Mouse (Mus musculus): ENCODE measurements around the gene Ccdc159. TPM values are rescaled to one million over a fixed set of nuclear protein-coding genes. Genes with fewer than 3 reads are reported as not detected.

The Ccdc159 gene
- polyA plus RNA-seq, 1 experiment from 2014 or later = 5.2 TPM

Other genes with a start within 250 kb of the Ccdc159 start
- gene Ldlr, start 204.0 kb upstream of the Ccdc159 start, polyA plus RNA-seq (2016; fragmentation: Nextera tagmentation; extraction: Ambion mirVana) = 37.3 and 38.5 TPM in 2 replicates
- gene Spc24, start 167.2 kb upstream of the Ccdc159 start, polyA plus RNA-seq (2016; fragmentation: Nextera tagmentation; extraction: Ambion mirVana) = 152 and 161 TPM in 2 replicates
- gene Kank2, start 128.7 kb upstream of the Ccdc159 start, polyA plus RNA-seq (2016; fragmentation: Nextera tagmentation; extraction: Ambion mirVana) = 19.9 and 22.3 TPM in 2 replicates
- 0.99 and 1.1 TPM in 2 replicates for gene Angptl8, start 92.0 kb upstream of the Ccdc159 start, polyA plus RNA-seq (2016; fragmentation: Nextera tagmentation; extraction: Ambion mirVana)
- gene Dock6, start 74.8 kb upstream of the Ccdc159 start, polyA plus RNA-seq (2016; fragmentation: Nextera tagmentation; extraction: Ambion mirVana) = 38.3 and 38.9 TPM in 2 replicates
- 7.3 and 8.8 TPM in 2 replicates for gene Rab3d, start 9.3 kb upstream of the Ccdc159 start, polyA plus RNA-seq (2016; fragmentation: Nextera tagmentation; extraction: Ambion mirVana)
- gene Tmem205, start 85 bp downstream of the Ccdc159 start, polyA plus RNA-seq (2016; fragmentation: Nextera tagmentation; extraction: Ambion mirVana) = 33.4 and 39.4 TPM in 2 replicates
- 9.3 and 11.9 TPM in 2 replicates for gene Plppr2, start 9.6 kb downstream of the Ccdc159 start, polyA plus RNA-seq (2016; fragmentation: Nextera tagmentation; extraction: Ambion mirVana)
- 7.3 and 7.4 TPM in 2 replicates for gene Swsap1, start 28.3 kb downstream of the Ccdc159 start, polyA plus RNA-seq (2016; fragmentation: Nextera tagmentation; extraction: Ambion mirVana)
- gene Epor, start 36.0 kb downstream of the Ccdc159 start, polyA plus RNA-seq (2016; fragmentation: Nextera tagmentation; extraction: Ambion mirVana) = 6.9 and 8.1 TPM in 2 replicates
- gene Rgl3, start 62.0 kb downstream of the Ccdc159 start, polyA plus RNA-seq (2016; fragmentation: Nextera tagmentation; extraction: Ambion mirVana) = 1.8 and 2.6 TPM in 2 replicates
- 1.9 TPM in 2 replicates for gene Ccdc151, start 75.2 kb downstream of the Ccdc159 start, polyA plus RNA-seq (2016; fragmentation: Nextera tagmentation; extraction: Ambion mirVana)
- gene Prkcsh, start 75.3 kb downstream of the Ccdc159 start, polyA plus RNA-seq (2016; fragmentation: Nextera tagmentation; extraction: Ambion mirVana) = 108 TPM in 2 replicates
- 0.23 TPM in 1 of 2 replicates, not detected in the other for gene Elavl3, start 124.6 kb downstream of the Ccdc159 start, polyA plus RNA-seq (2016; fragmentation: Nextera tagmentation; extraction: Ambion mirVana)
- gene Gm49318, start 143.8 kb downstream of the Ccdc159 start, polyA plus RNA-seq (2016; fragmentation: Nextera tagmentation; extraction: Ambion mirVana) = not detected in 2 replicates
- gene Zfp653, start 143.9 kb downstream of the Ccdc159 start, polyA plus RNA-seq (2016; fragmentation: Nextera tagmentation; extraction: Ambion mirVana) = 13.2 and 14.0 TPM in 2 replicates
- gene Ecsit, start 158.0 kb downstream of the Ccdc159 start, polyA plus RNA-seq (2016; fragmentation: Nextera tagmentation; extraction: Ambion mirVana) = 31.5 and 32.2 TPM in 2 replicates
- 1.4 and 1.5 TPM in 2 replicates for gene Cnn1, start 171.7 kb downstream of the Ccdc159 start, polyA plus RNA-seq (2016; fragmentation: Nextera tagmentation; extraction: Ambion mirVana)
- gene Elof1, start 189.7 kb downstream of the Ccdc159 start, polyA plus RNA-seq (2016; fragmentation: Nextera tagmentation; extraction: Ambion mirVana) = 192 and 199 TPM in 2 replicates
- gene Acp5, start 208.2 kb downstream of the Ccdc159 start, polyA plus RNA-seq (2016; fragmentation: Nextera tagmentation; extraction: Ambion mirVana) = 7.7 and 9.9 TPM in 2 replicates
- 64.7 and 66.7 TPM in 2 replicates for gene Pigyl, start 229.4 kb downstream of the Ccdc159 start, polyA plus RNA-seq (2016; fragmentation: Nextera tagmentation; extraction: Ambion mirVana)